Mouse (Mus musculus) hindbrain, embryonic 10.5 days (tissue): ENCODE data around the gene Cldn22. TPM values are rescaled to one million over a fixed set of nuclear protein-coding genes. Genes with fewer than 3 reads are reported as not detected.

Experiments used
- polyA plus RNA-seq: library from polyadenylated mRNA; unstranded; fragments of >200 nt; fragmentation: Nextera tagmentation; extraction: Ambion mirVana; gene quantifications from 2 replicates; pipeline ENCODE4 v1.2.1, GENCODE M21; 2016

Cldn22 gene
- polyA plus RNA-seq, 1 experiment from 2014 or later, result not detected

Other genes with a start within 250 kb of the Cldn22 start
- 11.4 and 11.7 TPM in 2 replicates for gene Ing2, start 148.9 kb upstream of the Cldn22 start, polyA plus RNA-seq
- gene Cdkn2aip, start 110.5 kb upstream of the Cldn22 start, polyA plus RNA-seq, result 39.2 and 39.9 TPM in 2 replicates
- 0.39 TPM in 1 of 2 replicates, not detected in the other for gene Cldn24, start 2.3 kb upstream of the Cldn22 start, polyA plus RNA-seq
- gene Wwc2, start 166.4 kb downstream of the Cldn22 start, polyA plus RNA-seq, result 10.0 and 10.1 TPM in 2 replicates